Mouse (Mus musculus): ENCODE data around the gene Tuft1.

- TF ChIP-seq HCFC1 (IDR thresholded peaks at IDR 0.05; ENCODE audit: low read depth, low read length) (no peak), POLR2A (IDR thresholded peaks at IDR 0.05; ENCODE audit: low read depth, low read length) (no peak), CTCF (conservative IDR thresholded peaks at IDR 0.05 in 1 of 2, IDR thresholded peaks at IDR 0.05 in 1 of 2; ENCODE audit: low read depth in 2 of 2, low read length in 2 of 2) (no peak), ZMIZ1 (IDR thresholded peaks at IDR 0.05; ENCODE audit: low read depth, low read length) (no peak), EP300 (IDR thresholded peaks at IDR 0.05; ENCODE audit: low read length) (no peak), ZKSCAN1 (IDR thresholded peaks at IDR 0.05; ENCODE audit: borderline replicate concordance, low read depth, low read length) (no peak), MAX (IDR thresholded peaks at IDR 0.05; ENCODE audit: low read length) (no peak), IRF4 (IDR thresholded peaks at IDR 0.05; ENCODE audit: low read depth, low read length) (no peak), TCF12 (IDR thresholded peaks at IDR 0.05; ENCODE audit: low read depth, low read length) (no peak), ZC3H11A (IDR thresholded peaks at IDR 0.05; ENCODE audit: low read depth, low read length) (no peak), SIN3A (IDR thresholded peaks at IDR 0.05; ENCODE audit: low read length) (no peak), RAD21 (IDR thresholded peaks at IDR 0.05; ENCODE audit: low read depth, low read length) (no peak)
These were observed 44.2 kb upstream of the Tuft1 start for GRCm38 (mm10) chr3:94702856-94703255.
